Mouse (Mus musculus): Measurements from ENCODE around the gene D10Jhu81e. TPM values are rescaled to one million over a fixed set of nuclear protein-coding genes. Genes with fewer than 3 reads are reported as not detected.
"Not testable (repeated sequence)": the region's sequence is repeated elsewhere in the genome, so short reads cannot be mapped to it uniquely, and the experiment has no call there.

Gene D10Jhu81e
- 17.7 and 18.2 TPM in 2 replicates for polyA plus RNA-seq (2016; fragmentation: Nextera tagmentation; extraction: Ambion mirVana)

GRCm38 (mm10) chr10:78169281-78170042 is at the start of gene D10Jhu81e:
Gene D10Jhu81e, minus strand, starts transcription at chr10:78169782.
- peak within 1 kb of the TSS; percentile 89 for H3K27ac ChIP-seq (replicated peaks)
- H3K4me1 ChIP-seq: peaks cover 22% of the 10 kb centered on the region
- H3K36me3 ChIP-seq: peaks cover 74% of the 10 kb centered on the region
- WGBS: 2% methylated on average over 50 of the region's 50 CpGs
- H3K9me3 ChIP-seq (replicated peaks): no peaks in the 10 kb centered on the region
- peak within 1 kb of the TSS; percentile 88 for H3K4me3 ChIP-seq
- DNase-seq (ENCODE audit: low spot score): peak; percentile 99
- H3K27me3 ChIP-seq (ENCODE audit: low read depth, poor library complexity, severe bottlenecking): no peaks in the 10 kb centered on the region

- H3K4me3 ChIP-seq: no peak overlapping the region
- 95% methylated on average over 6 of the region's 6 CpGs for WGBS
- peaks cover 88% of the 10 kb centered on the region for H3K36me3 ChIP-seq
- H3K27ac ChIP-seq (replicated peaks): no peak overlapping the region
- no peak for DNase-seq (ENCODE audit: low spot score)
- no peaks in the 10 kb centered on the region for H3K9me3 ChIP-seq (replicated peaks)
- no peaks in the 10 kb centered on the region for H3K4me1 ChIP-seq
- no peaks in the 10 kb centered on the region for H3K27me3 ChIP-seq (ENCODE audit: low read depth, poor library complexity, severe bottlenecking)
Observed at GRCm38 (mm10) chr10:78218576-78218975, 49.0 kb upstream of the D10Jhu81e start.

DNA sequence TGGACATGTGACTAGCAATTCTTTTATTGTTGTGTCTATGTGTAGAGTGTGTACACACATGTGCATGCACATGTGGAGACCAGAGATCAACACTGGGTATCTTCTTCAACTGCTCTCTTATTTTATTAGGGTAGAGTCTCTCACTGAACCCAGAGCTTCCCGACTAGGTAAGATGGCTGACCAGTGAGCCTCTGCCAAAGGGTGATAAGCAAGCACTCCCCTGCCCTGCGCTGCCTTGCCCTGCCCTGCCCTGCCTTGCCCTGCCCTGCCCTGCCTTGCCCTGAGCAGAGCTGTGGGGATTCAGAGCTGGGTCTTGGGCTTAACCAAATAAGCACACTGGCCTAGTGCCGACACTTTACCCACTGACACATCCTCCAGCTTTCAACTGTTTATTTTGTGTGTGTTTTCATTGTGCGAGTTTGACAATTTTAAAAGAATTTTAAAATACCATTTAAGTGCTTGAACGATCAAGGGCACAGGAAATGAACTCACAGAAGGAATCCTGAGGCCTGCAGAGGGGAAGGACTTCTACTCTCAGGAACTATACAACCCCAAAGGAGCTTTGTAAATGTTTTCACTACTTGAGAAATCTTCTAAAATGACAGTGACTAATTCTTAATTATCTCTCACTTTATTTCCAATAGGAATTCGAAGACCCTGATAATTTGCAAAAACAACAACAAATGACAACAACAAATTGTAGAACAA is 46.9 kb upstream of the D10Jhu81e start:
- Histone ChIP-seq H3K4me3 (no peak overlapping the region), H3K27me3 (ENCODE audit: low read depth, poor library complexity, severe bottlenecking) (no peaks in the 10 kb centered on the region), H3K27ac (replicated peaks) (no peak overlapping the region), H3K4me1 (no peaks in the 10 kb centered on the region), H3K36me3 (peaks cover 98% of the 10 kb centered on the region), H3K9me3 (replicated peaks) (no peaks in the 10 kb centered on the region)
- 85% methylated on average over 6 of the region's 6 CpGs for WGBS
- DNase-seq (ENCODE audit: low spot score): no peak

DNA sequence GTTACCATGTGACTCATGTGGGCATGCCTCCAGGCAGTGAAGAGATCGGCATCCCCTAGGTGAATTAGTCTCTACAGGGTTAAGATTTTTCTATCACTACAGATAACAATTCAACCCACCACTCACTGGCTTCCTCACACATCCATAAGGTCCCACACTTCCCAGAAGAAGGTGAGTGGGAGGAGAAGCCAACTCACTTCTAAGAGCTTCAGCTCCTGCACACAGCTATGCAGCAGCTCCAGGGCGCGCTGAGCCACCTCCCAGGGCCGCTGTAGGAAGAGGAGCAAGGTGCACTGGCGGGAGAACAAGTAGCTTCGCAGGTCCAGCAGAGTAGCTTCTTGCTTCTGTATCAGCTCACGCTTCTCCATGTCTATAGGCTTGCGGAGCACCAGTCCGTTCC is 44.8 kb upstream of the D10Jhu81e start:
- H3K27me3 ChIP-seq (ENCODE audit: low read depth, poor library complexity, severe bottlenecking): no peaks in the 10 kb centered on the region
- DNase-seq (ENCODE audit: low spot score): no peak
- no peaks in the 10 kb centered on the region for H3K9me3 ChIP-seq (replicated peaks)
- H3K4me3 ChIP-seq: no peak overlapping the region
- no peaks in the 10 kb centered on the region for H3K4me1 ChIP-seq
- H3K36me3 ChIP-seq: peaks cover 98% of the 10 kb centered on the region
- 94% methylated on average over 9 of the region's 9 CpGs for WGBS
- no peak overlapping the region for H3K27ac ChIP-seq (replicated peaks)

DNA sequence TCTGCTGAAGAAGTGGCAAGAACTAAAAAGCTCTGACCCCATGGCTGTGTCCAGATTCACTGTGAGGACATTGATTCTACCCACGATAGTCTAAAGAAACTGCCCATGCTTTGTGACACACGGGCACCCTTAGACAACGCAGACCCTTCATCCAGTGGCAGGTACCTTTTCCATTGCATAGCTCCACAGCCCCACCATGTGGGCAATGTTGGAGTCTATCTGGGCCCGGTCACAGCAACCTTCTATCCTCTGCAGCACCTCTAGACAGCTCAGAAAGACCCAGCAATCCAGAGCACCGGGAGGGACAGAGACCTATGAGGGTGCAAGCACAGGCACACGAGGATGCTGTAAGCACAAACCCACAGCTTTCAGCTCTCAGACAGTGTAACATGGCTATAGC is 41.7 kb upstream of the D10Jhu81e start:
- Histone ChIP-seq H3K9me3 (replicated peaks) (no peaks in the 10 kb centered on the region), H3K27ac (replicated peaks) (no peak overlapping the region), H3K36me3 (peaks cover 99% of the 10 kb centered on the region), H3K27me3 (ENCODE audit: low read depth, poor library complexity, severe bottlenecking) (no peaks in the 10 kb centered on the region), H3K4me3 (no peak overlapping the region), H3K4me1 (no peaks in the 10 kb centered on the region)
- WGBS: 76% methylated on average over 6 of the region's 6 CpGs
- no peak for DNase-seq (ENCODE audit: low spot score)

DNA sequence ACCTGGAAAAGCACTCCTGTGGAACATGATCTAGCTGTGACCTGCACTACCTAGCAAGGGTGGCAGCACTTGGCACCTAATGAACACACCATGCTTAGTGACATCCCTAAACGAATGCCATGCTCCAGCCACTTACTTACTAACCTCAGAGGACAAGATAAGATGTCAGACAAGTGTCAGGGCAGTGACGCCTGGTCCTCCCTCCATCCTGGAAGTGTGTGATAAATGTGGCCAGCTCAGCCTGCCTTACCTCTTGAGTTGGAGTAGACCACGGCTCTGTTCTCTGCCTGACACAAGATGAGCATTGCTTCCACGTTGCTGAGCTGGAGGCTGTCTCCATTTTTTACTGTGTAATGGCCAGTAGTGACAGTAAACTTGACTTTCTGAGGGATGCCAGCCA is 31.6 kb upstream of the D10Jhu81e start:
- peaks cover 97% of the 10 kb centered on the region for H3K36me3 ChIP-seq
- 91% methylated on average over 4 of the region's 4 CpGs for WGBS

DNA sequence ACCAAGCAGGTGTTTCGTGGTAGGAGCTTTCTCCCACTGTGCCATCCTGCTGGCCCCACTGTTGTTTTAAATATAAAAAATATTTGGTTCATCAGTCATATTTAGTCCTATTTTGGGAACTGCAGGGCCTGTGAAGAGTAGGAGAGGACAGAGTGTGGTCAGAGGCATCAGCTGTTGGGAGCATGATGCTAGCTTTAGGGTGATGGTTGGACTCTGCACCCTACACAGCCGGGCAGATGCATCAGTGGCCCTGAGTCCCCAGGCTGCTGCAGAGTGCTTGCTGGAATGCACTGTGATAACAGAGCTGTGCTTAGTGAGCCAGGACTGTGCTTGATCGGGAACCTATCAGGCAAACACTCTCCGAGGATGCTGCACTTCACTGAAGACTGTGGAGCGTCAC is 23.4 kb upstream of the D10Jhu81e start:
- no peak for DNase-seq (ENCODE audit: low spot score)
- H3K27me3 ChIP-seq (ENCODE audit: low read depth, poor library complexity, severe bottlenecking): no peaks in the 10 kb centered on the region
- H3K9me3 ChIP-seq (replicated peaks): no peaks in the 10 kb centered on the region
- WGBS: 93% methylated on average over 5 of the region's 5 CpGs
- H3K4me1 ChIP-seq: no peaks in the 10 kb centered on the region
- H3K36me3 ChIP-seq: peaks cover 100% of the 10 kb centered on the region
- H3K4me3 ChIP-seq: no peak overlapping the region
- no peak overlapping the region for H3K27ac ChIP-seq (replicated peaks)

More for the DNA sequence above, 31.6 kb upstream of the D10Jhu81e start:
- Histone ChIP-seq H3K27me3 (ENCODE audit: low read depth, poor library complexity, severe bottlenecking) (no peaks in the 10 kb centered on the region), H3K4me1 (no peaks in the 10 kb centered on the region), H3K4me3 (no peak overlapping the region), H3K27ac (replicated peaks) (no peak overlapping the region), H3K9me3 (replicated peaks) (no peaks in the 10 kb centered on the region)
- no peak for DNase-seq (ENCODE audit: low spot score)

DNA sequence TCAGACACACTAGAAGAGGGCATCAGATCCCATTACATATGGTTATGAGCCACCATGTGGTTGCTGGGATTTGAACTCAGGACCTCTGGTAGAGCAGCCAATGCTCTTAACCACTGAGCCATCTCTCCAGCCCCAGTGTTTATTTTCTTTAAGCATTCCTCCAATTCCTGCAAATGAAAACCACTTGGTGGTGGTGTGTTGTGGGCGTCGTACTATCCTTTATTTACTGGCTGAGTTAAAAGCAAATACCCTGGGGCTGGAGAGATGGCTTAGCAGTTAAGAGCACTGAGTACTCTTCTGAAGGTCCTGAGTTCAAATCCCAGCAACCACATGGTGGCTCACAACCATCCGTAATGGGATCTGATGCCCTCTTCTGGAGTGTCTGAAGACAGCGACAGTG is 16.5 kb upstream of the D10Jhu81e start:
- not testable (repeated sequence) for H3K4me3 ChIP-seq; H3K27me3 ChIP-seq (ENCODE audit: low read depth, poor library complexity, severe bottlenecking); DNase-seq (ENCODE audit: low spot score); H3K27ac ChIP-seq (replicated peaks); H3K9me3 ChIP-seq (replicated peaks)
- Histone ChIP-seq H3K36me3 (peaks cover 70% of the 10 kb centered on the region), H3K4me1 (peaks cover 20% of the 10 kb centered on the region)
- 83% methylated on average over 4 of the region's 4 CpGs for WGBS

DNA sequence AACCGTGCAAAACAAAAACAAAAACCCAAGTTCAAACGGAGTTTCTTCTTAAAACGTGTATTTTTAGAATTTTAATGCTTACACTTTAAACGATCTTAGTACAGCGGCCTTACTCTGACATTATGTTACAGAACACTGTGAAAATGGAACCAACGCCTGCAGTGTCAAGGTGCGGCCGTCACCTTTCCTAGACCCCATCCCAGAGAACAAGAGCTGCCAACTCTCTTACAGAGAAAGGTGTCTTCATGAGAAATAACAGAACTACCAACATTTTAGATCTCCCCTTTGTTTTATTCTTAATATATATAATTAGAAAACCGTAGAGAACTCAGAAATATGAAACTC is 15.8 kb upstream of the D10Jhu81e start:
- H3K4me3 ChIP-seq: peak overlapping the region; percentile 82
- H3K27ac ChIP-seq (replicated peaks): peak overlapping the region; percentile 74
- peaks cover 20% of the 10 kb centered on the region for H3K4me1 ChIP-seq
- peaks cover 70% of the 10 kb centered on the region for H3K36me3 ChIP-seq
- 25% methylated on average over 9 of the region's 9 CpGs for WGBS
- no peak for DNase-seq (ENCODE audit: low spot score)
- H3K9me3 ChIP-seq (replicated peaks): no peaks in the 10 kb centered on the region
- no peaks in the 10 kb centered on the region for H3K27me3 ChIP-seq (ENCODE audit: low read depth, poor library complexity, severe bottlenecking)

- Histone ChIP-seq H3K36me3 (peaks cover 70% of the 10 kb centered on the region), H3K4me1 (peaks cover 20% of the 10 kb centered on the region), H3K9me3 (replicated peaks) (no peaks in the 10 kb centered on the region), H3K4me3 (peak within 1 kb of the TSS; percentile 82), H3K27ac (replicated peaks) (peak within 1 kb of the TSS; percentile 74), H3K27me3 (ENCODE audit: low read depth, poor library complexity, severe bottlenecking) (no peaks in the 10 kb centered on the region)
- DNase-seq (ENCODE audit: low spot score): peak; percentile 91
- 2% methylated on average over 47 of the region's 47 CpGs for WGBS
Observed at GRCm38 (mm10) chr10:78184531-78185380, 15.2 kb upstream of the D10Jhu81e start, which contains the start of gene Pwp2. Gene Pwp2, minus strand, starts transcription at chr10:78185149.

- H3K36me3 ChIP-seq: peaks cover 70% of the 10 kb centered on the region
- 84% methylated on average over 3 of the region's 3 CpGs for WGBS
- no peaks in the 10 kb centered on the region for H3K27me3 ChIP-seq (ENCODE audit: low read depth, poor library complexity, severe bottlenecking)
- H3K4me1 ChIP-seq: peaks cover 20% of the 10 kb centered on the region
- H3K9me3 ChIP-seq (replicated peaks): no peaks in the 10 kb centered on the region
- peak overlapping the region; percentile 82; the same call in 1 of the 2 replicates for H3K4me3 ChIP-seq
- no peak for DNase-seq (ENCODE audit: low spot score)
- H3K27ac ChIP-seq (replicated peaks): no peak overlapping the region
Observed at GRCm38 (mm10) chr10:78183577-78183976, 14.0 kb upstream of the D10Jhu81e start.

DNA sequence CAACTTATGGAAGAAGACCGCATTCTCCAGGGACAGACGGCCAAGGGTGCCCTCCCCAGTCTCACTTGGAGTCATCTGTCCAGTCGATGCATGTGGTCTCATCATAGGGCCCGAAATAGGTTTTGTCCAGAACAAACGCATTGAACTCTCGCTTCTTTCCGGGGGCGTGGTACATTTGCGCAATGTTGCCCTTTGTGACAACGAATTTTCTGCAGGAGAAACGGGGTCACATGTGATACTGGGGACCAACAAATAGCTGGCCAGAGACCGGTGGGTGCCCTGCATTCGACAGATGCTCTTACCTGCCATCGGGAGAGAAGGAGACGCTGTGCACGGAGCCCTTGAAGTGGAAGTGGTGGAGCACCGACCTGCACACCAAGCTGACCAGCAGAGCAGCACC is 12.7 kb upstream of the D10Jhu81e start:
- 96% methylated on average over 17 of the region's 17 CpGs for WGBS
- Histone ChIP-seq H3K4me1 (peaks cover 20% of the 10 kb centered on the region), H3K27ac (replicated peaks) (no peak overlapping the region), H3K4me3 (no peak overlapping the region), H3K27me3 (ENCODE audit: low read depth, poor library complexity, severe bottlenecking) (no peaks in the 10 kb centered on the region), H3K36me3 (peaks cover 70% of the 10 kb centered on the region), H3K9me3 (replicated peaks) (no peaks in the 10 kb centered on the region)
- no peak for DNase-seq (ENCODE audit: low spot score)
